Mouse (Mus musculus) MEL (cell line): Measurements from ENCODE around the gene Lrrc4c.

ENCODE experiments used
- CTCF ChIP-seq, 3 experiments: IDR thresholded peaks in 2 of 3; conservative IDR thresholded peaks in 1 of 3; 2 replicates each; pipeline ENCODE4 v1.5.1; 2011 to 2012; ENCODE audit warnings: low read length in 3 of 3, low read depth in 2 of 3, mild to moderate bottlenecking in 2 of 3, improper control_type of control experiment in 1 of 3, inconsistent platforms in 1 of 3, mixed read lengths in 1 of 3, moderate library complexity in 1 of 3; ENCODE audit not compliant: control insufficient read depth in 1 of 3, insufficient read depth in 1 of 3, poor library complexity in 1 of 3, severe bottlenecking in 1 of 3
- E2F4 ChIP-seq: IDR thresholded peaks from 2 replicates; pipeline ENCODE4 v1.6.1; 2011; ENCODE audit warnings: low read depth, low read length, improper control_type of control experiment, borderline replicate concordance
- POLR2A ChIP-seq, 2 experiments: IDR thresholded peaks; 2 replicates each; pipeline ENCODE4 v1.6.1; 2011 to 2012; ENCODE audit warnings: low read length in 2 of 2, mild to moderate bottlenecking in 2 of 2, control low read depth in 1 of 2, improper control_type of control experiment in 1 of 2, low read depth in 1 of 2, moderate library complexity in 1 of 2; ENCODE audit not compliant: control insufficient read depth in 1 of 2, insufficient read depth in 1 of 2, poor library complexity in 1 of 2
- RCOR1 ChIP-seq: IDR thresholded peaks from 2 replicates; pipeline ENCODE4 v1.6.1; 2012; ENCODE audit warnings: low read depth, mild to moderate bottlenecking, inconsistent platforms, low read length, improper control_type of control experiment

DNA sequence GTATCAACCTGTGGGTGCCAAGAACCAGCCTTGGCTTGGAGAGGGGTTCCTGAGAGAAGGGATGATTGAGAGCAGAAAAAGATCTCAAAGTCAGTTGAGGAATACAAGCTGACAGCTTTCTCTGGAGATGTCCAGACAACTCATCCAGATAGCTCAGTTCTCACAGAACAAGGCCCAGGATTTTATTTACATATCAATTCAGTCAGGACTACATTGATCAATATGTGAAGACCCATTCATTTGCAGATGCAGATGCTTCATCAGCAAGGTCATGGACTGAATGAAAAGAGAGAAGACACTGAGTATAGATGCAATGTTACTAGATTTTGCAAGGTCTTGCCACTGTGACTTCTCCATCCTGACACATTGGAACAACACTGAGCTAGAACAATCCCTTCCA lies 457.4 kb downstream of the Lrrc4c start:
- no peak for TF ChIP-seq E2F4
- TF ChIP-seq CTCF (IDR thresholded peaks at IDR 0.05 in 2 of 3, conservative IDR thresholded peaks at IDR 0.05 in 1 of 3; ENCODE audit: control insufficient read depth in 1 of 3, insufficient read depth in 1 of 3, low read depth in 2 of 3, low read length in 3 of 3, poor library complexity in 1 of 3, severe bottlenecking in 1 of 3), result no peak
- TF ChIP-seq RCOR1, result no peak
- no peak for TF ChIP-seq POLR2A (IDR thresholded peaks at IDR 0.05; ENCODE audit: control insufficient read depth in 1 of 2, insufficient read depth in 1 of 2, low read depth in 1 of 2, low read length in 2 of 2, poor library complexity in 1 of 2)
